Mouse (Mus musculus): ENCODE data around the gene Arrb2.
"Not testable (repeated sequence)": the region's sequence is repeated elsewhere in the genome, so short reads cannot be mapped to it uniquely, and the experiment has no call there.

Arrb2 gene

DNA sequence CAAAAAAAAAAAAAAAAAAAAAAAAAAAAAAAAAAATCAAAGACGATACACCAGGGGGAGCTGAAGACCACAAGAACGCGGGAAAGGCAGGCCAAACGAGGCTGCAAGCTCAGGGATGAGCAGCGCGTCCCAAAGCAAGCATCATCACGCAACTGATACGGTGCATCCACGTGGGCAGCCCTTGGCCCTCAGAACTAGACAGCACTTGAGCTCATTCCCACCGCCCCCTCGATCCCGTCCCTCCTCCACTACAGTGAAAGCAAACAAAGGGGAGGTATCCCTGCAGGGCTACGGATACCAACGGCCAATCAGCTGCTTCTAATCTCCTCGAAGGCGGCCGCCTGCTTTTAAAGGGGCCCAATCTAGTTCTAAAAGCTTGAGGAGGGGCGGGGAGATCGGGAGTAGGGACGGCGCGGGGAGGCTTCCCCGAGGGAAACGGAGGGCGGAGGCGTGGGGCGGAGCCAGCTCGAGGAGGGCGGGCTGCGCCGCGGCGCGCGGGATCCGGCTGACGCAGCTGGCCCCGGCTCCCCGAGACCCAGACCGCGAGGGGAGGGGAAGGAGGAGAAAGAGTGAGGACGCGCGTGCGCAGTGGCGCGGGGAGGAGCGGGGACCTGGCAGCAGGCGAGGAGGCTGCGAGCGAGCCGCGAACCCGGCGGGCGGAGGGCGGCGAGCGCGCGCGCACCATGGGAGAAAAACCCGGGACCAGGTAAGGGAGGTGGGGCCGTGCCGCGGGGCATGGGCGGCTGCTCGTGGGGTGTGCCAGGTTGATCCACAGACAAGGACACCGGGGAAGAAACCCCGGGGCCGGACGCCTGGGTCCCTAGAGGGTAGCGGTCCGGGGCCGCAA lies at the start of gene Arrb2:
Gene Arrb2 (plus strand): TSS at position 588 of the 847 bp plus-strand sequence.
- DNase-seq = peak; percentile 95 to 96

DNA sequence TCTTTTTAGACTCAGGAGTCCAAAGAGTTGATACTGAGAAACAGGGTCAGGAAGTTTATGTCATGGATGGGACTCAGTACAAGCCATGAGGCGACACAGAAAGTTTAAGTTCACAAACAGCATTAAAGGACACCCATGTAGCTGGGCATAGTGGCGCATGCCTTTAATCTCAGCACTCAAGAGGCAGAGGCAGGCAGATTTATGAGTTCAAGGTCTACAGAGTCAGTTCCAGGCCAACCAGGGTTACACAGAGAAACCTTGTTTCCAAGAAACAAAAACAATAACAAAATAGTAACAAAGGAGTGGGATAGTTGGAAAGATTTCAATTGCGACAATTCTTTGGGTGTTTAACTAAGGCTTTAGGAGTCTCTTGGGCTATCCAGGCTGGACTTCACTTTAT lies 48.3 kb upstream of the Arrb2 start:
- no peak for DNase-seq

DNA sequence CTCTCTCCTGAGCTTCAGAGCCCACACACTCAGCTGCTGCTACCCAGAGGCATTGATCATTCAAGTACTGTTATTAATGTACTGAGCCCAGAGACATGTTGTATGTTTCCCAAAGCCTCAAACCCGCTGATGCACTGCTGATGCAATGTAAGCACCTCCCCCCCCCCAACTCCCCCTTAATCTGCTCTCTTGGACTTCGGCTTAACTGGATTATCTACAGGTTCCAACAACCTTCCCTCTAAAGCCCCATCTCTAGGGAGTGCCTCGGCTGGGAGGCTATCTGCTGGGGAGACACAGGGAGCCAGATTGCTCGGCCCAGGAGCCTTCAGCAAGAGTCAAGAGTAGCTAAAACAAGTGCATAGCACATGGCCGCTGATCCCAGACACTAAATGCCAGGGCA lies 45.0 kb upstream of the Arrb2 start:
- DNase-seq = no peak

DNA sequence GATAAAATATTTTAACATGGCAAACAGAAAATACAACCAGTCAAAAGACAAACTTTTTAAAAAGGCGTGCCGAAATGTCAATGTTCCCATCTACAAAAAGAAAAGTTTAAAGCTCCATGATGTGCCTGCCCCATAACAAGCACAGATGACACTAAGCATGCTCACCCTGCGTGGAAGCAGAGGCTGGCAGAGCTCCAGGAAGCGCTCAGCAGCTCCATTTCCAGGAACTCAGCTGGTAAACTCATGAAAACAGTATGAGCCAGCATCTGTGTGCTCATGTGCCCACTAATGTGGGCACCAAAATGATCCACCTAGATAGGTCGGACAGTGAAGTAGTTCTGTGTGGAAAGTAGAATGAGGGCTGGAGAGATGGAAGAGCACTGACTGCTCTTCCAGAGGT lies 43.0 kb upstream of the Arrb2 start:
- DNase-seq = no peak

DNA sequence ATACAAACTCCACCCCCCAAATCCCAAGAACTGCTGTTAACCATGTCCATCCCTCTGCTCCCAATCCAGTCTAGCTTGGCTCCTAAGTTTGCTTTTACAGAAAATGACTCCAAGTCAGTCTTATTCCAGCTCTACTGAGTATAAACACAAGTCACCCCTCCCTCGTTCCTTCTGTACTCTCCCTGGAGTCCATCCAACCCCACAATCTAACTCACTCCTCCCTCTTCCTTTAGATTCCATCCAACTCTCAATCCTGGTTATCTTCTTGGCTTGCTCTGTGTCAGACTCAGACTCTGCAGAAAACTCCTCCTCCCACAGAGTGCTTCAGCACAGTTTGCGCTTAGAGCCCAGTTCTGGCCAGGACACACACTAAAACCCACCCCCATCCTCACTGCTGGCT lies 28.8 kb upstream of the Arrb2 start:
- no peak for DNase-seq

GRCm38 (mm10) chr11:70409594-70410296 lies 22.7 kb upstream of the Arrb2 start, which contains the start of gene Pelp1:
TSS of gene Pelp1 (minus strand) at chr11:70410031.
- DNase-seq = peak; percentile 84 to 90

DNA sequence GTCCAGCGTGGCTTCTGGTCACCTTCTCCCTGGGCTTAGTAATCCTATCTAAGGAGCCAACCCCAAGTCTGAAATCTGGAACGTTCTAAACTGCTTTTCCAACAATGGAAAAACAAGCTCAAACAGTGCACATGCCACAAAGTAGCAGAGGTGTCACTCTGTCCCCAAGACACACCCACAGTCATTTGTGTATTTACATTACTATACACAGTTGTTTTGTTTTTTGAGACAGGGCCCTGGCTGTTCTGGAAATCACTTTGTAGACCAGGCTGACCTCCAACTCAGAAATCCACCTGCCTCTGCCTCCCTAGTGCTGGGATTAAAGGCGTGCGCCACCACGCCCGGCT lies 22.2 kb upstream of the Arrb2 start:
- no peak for DNase-seq

DNA sequence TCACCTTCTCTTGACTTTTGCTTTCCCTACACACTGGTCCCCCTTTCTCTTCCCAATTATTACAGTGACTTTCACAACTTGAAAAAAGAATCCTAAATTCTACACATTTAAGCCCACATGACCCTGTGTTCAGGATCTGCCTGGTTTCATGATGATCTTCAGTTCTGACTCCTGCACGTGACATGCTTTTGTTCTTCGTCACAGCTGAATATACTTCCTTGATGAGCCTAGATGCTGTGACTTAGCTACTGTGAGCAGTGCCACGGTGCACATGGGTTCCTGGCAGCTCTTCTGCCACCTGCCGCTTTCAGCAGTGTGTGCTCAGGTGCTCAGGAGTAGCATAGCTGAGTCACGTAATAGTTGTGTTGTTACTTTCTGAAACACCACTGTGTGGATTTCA lies 19.8 kb upstream of the Arrb2 start:
- peak in 1 of 2 experiments; percentile 8 for DNase-seq

- peak; percentile 88 to 89 for DNase-seq
These were observed 18.5 kb upstream of the Arrb2 start for GRCm38 (mm10) chr11:70413961-70414360.

- DNase-seq = no peak
These were observed 14.2 kb upstream of the Arrb2 start for GRCm38 (mm10) chr11:70418199-70418598.

GRCm38 (mm10) chr11:70419486-70419885 lies 12.9 kb upstream of the Arrb2 start:
- no peak for DNase-seq

GRCm38 (mm10) chr11:70426598-70426997 lies 5.8 kb upstream of the Arrb2 start:
- not testable (repeated sequence) for DNase-seq

GRCm38 (mm10) chr11:70431574-70431973 lies 861 bp upstream of the Arrb2 start:
- DNase-seq = no peak

DNA sequence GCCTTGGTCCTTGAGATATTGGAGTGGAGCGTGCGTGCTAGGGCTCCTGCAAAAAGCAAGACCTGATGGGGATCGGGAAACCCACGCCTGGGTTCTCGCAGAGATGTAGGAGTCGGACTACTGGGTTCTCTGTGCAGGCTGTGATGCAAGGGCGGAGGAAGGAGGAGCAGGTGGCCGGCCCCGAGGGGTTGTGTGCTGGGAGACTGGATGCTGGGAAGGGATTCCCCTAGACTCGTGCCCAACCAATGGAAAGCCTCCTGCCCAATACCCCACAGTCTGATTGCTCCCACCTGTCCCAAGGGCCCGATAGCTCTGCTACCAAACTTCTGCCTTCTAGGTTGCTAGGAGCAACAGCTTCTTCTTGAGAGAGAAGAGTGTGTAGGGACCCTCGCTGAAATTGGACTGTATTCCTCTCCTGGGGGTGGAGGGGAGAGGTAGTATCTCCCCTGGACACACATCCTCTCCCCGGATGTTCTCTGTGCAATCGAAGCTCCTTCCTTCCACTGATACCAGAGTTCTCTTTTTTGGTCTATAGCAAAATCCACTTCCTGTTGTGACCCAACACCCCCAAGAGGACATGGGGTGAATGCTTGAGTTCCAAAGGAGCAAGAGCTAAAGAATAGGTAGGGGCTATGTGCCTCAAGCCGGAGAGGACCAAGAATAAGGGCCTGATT lies 597 bp downstream of the Arrb2 start:
- peak; percentile 39 to 53 for DNase-seq

DNA sequence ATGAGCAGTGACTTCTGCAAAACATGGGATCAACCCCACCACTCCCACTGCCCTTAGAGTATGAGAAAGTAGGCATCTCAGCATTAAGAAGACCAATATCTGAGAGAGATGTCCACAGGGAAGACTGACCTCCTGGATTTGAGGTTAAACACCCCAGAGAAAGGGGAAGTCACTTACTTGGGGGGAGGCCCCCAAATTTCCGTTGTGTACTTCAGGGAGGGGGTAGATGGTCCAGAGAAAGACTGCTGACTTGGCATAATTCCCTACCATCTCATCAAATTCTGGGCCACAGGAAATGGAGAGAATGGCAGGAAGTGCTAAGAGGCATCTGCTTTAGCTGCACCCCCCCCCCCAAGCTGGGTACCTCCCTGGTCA lies 1.1 kb downstream of the Arrb2 start:
- DNase-seq = peak in 1 of 2 experiments; percentile 53

- DNase-seq = no peak
These were observed 1.5 kb downstream of the Arrb2 start for GRCm38 (mm10) chr11:70433951-70434350.

GRCm38 (mm10) chr11:70435476-70435875 lies 3.0 kb downstream of the Arrb2 start:
- DNase-seq = no peak

DNA sequence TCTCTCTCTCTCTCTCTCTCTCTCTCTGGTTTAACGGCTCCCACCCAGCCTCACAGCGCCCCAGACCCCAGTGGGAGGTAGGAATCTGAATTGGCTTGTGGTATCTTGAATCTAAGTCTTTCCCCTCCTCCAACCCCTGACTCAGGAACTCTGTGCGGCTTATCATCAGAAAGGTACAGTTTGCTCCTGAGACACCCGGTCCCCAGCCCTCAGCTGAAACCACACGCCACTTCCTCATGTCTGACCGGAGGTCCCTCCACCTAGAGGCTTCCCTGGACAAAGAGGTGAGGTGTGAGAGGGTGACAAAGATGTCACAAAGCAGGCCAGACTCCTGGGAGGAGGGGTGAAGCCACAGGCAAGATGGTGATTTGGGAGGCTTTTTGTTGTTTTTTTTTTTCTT lies 5.0 kb downstream of the Arrb2 start:
- DNase-seq = no peak

- DNase-seq = no peak
These were observed 6.4 kb downstream of the Arrb2 start for GRCm38 (mm10) chr11:70438728-70439374.

DNA sequence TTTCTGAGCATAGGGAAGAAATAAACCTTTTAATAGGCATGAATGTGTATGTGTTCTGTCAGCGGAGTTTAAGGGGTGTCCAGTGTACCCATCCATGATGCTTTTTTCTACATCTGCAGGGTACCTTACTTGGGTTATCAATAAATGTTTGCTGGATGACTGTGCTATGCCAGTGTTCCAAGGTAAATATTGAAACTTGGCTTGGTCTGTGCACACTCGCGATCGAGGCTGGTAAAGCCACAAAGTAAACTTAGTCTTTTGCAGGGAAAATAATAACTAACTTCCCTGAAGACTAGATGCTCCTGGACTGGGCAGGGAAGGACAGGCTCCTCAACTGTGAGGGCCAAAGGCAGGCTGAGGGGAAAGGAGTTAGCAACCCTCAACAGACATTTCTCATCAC lies 8.2 kb downstream of the Arrb2 start:
- no peak for DNase-seq

- DNase-seq = no peak
These were observed 9.4 kb downstream of the Arrb2 start for GRCm38 (mm10) chr11:70441882-70442281.

- DNase-seq = no peak
These were observed 11.5 kb downstream of the Arrb2 start for GRCm38 (mm10) chr11:70443964-70444363.

GRCm38 (mm10) chr11:70444667-70445066 lies 12.2 kb downstream of the Arrb2 start:
- no peak for DNase-seq

Measured in B cell, adult 2 months (primary cell).